Mouse (Mus musculus) adrenal gland, postnatal 25 days (tissue): ENCODE results near the gene 1700017D01Rik. TPM values are rescaled to one million over a fixed set of nuclear protein-coding genes. Genes with fewer than 3 reads are reported as not detected.
"Not testable (repeated sequence)": the region's sequence is repeated elsewhere in the genome, so short reads cannot be mapped to it uniquely, and the experiment has no call there.

Source experiments
- DNase-seq: peaks from one replicate; pipeline ENCODE4 v3.0.0; 2021; ENCODE audit warnings: mixed read lengths
- long read RNA-seq: library from polyadenylated mRNA; stranded (forward); transcript quantifications from one replicate; pipeline ENCODE4 v2.0.0, GENCODE M21; 2021
- total RNA-seq: library from RNA; stranded (reverse); gene quantifications from 2 replicates; pipeline ENCODE4 v1.2.3, GENCODE M21; 2021

Gene 1700017D01Rik
- not detected in 2 replicates for total RNA-seq
- long read RNA-seq: 0 reads

DNA sequence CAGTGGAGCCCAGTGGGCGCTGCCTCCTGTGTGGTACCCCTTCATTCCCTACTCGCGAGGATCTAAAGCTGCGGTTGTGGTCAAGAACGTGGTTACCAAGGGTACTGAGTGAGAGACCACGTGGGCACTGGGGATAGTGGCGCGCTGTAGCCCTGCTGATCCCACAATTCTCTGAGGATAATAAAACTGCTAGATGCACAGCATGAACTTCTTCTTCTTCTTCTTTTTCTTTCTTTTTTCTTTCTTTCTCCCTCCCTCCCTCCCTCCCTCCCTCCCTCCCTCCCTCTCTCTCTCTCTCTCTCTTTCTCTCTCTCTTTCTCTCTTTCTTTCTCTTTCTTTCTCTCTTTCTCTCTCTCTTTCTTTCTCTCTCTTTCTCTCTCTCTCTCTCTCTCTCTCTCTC is at the start of gene 1700017D01Rik:
TSS of gene 1700017D01Rik (minus strand) at position 101 of the 400 bp plus-strand sequence.
- not testable (repeated sequence) for DNase-seq

DNA sequence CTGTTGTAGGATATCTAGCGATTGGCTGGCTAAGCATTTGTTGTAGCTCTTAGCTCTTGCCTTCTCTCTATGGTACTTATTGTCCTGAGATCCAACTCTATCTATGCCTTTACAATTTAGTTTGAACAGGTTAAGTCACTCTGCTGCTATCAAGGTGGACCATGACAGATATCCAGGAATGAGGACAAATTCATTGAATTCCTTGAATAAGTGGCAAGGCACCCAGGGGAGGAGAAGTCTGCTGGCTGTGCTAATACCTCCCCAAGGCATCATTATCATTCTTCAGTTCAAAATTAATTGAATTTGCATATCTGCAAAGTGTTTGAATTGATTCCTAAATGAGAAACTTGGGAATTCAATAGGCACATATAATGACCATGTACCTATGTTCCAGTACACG is 46.8 kb upstream of the 1700017D01Rik start:
- no peak for DNase-seq

DNA sequence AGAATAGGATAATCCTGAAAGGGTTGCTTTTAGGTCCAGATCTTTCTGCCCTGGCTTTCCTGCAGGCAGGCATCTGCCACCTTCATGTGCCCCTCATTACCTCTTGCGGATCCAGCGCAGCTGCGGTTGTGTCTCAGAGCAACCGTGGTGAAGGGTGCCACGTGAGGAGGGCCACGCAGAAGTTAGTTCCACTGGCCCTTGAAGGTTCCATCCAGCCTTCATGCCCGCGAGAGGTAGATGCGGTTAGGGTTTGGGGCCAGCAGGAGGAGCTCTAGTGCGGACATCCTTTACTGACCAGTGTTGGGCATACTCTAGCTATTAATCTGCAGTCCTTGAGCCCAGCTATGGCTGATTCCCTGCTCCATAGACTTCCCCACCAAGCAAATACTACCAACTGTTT is 34.5 kb upstream of the 1700017D01Rik start, which contains the start of gene 1700025F22Rik:
TSS of gene 1700025F22Rik (minus strand) at position 149 of the 400 bp plus-strand sequence.
- DNase-seq: peak; percentile 7

DNA sequence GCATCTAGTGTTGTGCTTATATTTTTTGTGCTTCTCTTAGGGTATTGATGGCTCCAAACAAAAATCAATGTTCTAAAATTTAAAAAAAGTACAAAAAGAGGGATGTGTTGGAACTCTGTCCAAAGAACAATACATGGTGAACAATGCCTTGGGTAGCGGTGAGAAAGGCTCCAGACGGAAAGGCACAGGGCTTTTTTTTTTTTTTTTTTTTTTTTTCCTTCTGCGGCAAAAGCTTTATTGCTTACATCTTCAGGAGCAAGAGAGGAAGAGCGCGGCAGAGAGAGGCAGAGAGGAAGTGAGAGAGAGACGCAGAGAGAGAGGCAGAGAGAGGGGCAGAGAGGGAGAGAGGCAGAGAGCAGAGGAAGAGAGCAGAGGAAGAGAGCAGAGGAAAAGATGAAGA is 27.2 kb upstream of the 1700017D01Rik start:
- not testable (repeated sequence) for DNase-seq

DNA sequence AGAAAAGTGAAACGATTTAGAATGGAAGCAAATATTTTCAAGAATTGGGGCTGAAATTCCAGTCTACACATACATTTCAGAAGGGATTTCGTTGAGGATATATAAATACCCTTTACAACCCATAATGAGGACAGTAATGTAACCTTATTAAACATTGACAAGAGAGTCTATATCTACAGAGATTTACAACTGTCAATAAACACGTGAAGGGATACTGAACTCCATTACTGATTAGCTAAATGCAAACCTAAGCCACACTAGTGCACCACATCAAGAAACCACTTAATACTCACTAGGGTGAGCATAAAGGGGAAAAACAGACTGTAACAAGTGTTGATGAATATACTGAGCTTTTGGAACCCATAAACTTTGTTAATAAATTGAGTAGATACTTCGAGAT is 4.7 kb upstream of the 1700017D01Rik start:
- DNase-seq: no peak

DNA sequence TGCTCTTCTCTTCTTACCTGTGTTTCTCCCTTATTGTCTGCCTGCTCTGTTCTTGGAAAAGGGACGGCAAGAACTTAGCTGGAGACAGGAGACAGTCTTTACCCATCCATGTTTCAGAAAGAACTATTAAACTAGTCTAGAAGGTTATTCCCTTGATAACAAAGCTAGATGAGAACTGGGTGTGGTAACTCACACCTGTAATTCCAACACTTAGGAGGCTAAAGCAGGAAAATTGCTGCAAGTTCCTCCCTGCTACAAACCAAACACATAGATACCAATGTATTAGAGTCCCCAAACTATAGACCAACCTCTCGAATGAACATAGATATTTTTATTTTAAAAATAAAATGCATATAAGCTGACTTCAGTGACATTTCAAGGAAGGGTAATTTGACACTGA is 4.2 kb upstream of the 1700017D01Rik start:
- no peak for DNase-seq

DNA sequence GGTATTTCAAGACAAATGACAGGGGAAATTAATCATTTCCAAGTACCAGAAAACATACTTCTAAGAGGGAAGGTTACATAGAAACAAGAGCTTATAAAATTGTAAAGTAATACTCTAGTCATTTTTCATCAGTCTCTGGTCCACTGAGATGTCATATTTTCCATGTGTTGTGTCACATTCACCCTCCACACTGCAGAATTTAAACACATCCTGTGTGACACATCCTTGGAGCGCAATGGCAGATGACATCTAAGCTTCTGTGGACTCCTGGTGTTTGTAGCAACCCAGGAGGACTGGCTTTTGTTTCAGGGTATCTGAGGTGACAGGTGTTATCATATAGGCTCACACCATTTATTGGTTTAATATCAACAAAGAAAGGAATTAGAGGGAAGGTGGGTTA is 974 bp downstream of the 1700017D01Rik start:
- DNase-seq: no peak

DNA sequence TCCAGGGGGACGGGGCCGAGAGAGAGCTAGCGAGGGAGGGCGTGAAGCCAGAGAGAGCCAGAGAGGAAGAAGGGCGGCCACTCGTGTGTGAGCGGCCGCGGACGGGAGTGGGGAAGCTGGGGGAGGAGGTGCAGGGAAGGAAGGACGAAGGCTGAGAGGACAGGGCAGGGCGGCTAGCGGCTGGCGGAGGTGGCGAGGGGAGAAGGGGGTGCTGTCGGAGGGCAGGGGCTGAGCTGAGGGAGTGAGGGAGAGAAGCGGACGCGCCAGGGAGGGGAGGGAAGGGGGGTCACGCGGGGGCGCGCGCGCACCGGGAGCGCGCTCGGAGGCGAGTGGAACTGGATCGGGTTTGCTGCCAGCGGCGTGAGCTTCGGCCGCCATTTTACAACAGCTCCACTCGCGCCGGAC is 9.7 kb downstream of the 1700017D01Rik start:
- peak; percentile 2 for DNase-seq

DNA sequence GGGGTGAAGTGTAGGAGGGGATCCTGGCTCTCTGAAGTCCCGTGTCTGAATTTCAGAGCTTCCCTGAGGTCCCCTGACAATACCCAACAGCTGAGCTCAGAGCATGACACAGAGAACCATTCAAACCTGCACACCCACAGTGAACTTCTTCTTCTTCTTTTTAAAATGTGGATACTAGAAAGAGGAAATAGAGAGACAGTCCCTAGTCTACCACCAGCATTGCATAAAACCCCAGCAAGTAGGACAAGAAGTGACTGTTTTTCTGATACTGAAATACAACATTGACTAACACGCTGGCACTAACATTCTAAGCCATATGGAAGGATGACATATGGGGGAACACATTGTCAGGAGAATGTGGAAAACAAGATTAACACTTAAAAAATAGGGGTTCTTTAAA is 11.3 kb downstream of the 1700017D01Rik start:
- DNase-seq: no peak

DNA sequence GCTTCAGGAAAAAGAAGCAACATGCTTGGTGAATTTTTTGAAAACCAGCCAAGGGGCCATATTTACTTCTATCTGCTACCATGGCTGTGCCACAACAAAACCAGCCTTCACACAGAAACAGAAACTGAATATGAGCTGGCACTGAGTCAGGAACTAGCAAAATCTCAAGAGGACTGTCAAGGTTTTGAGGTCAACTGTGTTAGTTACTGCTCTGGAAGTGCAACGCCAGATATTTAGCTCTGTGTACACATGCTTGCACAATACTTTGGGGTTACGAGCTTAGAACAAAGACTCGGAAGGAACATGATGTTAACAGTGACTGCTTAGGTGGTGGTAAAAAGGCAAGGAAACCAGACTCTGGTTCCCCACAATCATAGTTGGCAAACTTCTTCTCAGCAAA is 22.9 kb downstream of the 1700017D01Rik start:
- DNase-seq: no peak

DNA sequence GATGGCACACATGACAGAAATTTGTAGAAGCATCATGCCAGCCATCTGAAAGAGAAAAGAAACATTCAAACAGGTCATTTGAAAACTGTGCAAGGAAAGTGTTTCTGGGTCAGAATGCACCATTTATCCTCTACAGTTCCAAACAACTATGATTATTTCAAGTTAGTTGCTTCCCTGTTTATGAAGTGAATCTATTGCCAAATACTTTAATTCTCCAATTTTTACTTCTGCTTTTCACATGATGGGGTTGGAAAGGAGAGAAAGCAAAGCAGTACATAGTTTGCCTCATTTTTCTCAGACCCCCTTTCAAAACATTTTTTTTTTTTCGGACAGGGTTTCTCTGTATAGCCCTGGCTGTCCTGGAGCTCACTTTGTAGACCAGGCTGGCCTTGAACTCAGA is 28.8 kb downstream of the 1700017D01Rik start:
- DNase-seq: no peak

DNA sequence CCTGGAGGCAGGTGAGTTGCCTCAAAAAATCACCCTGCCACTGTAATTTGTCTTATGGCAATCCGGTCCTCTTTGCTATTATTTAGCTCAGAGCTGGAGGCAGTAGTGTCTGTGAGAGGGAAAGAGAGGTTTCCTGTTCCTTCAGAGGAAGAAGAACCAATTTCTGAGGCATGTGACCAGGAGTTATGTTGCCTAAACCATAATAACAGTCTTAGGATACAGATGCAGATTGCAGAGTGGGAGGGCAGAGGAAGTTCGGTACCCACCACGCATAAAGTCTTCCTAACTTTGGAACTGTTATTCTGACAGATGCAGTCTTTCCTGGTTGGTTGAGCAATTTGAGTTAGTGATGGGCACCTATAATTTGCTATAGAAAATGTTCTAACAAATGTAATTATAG is 32.3 kb downstream of the 1700017D01Rik start:
- DNase-seq: no peak

DNA sequence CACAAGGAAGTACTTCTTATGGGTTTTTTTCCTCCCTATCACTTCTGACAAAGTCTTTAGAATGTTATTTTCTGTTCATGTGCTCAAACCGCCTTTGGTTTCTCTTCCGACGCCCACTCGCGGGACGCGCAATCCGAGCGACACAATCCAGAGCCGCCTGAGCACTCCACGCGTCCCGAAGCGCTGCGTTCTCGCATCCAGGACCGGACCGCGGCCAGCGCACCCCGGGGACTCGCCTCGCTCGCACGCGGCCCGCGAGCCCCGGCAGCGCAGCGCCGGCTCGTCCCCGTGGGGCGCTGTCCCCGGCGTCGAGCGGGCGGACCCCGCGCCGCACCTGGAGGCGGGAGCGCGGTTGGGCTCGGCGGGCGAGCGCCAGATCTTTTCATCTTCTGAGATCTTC is 38.5 kb downstream of the 1700017D01Rik start:
- DNase-seq: peak; percentile 1

DNA sequence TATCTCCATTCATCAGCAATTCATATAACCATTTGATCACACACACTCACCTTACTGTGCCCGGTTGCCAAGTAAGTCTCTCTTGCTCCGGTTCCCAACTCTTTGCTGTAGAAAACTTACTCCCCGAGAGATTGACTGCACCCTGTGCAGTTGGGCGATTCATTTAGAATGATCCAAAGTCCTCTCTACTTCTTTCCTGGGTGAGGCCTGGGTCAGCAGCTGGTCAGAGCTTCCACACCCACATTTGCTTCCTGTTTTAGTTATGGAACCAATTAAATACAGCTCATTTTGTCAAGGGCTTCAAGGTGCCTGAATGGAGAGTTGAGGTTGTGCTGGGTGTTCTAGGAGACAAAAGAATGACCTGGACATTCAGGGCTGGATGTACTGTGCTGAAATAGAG is 49.7 kb downstream of the 1700017D01Rik start, which contains the start of gene Ms4a8a:
TSS of gene Ms4a8a (minus strand) at position 169 of the 400 bp plus-strand sequence.
- no peak for DNase-seq

DNA sequence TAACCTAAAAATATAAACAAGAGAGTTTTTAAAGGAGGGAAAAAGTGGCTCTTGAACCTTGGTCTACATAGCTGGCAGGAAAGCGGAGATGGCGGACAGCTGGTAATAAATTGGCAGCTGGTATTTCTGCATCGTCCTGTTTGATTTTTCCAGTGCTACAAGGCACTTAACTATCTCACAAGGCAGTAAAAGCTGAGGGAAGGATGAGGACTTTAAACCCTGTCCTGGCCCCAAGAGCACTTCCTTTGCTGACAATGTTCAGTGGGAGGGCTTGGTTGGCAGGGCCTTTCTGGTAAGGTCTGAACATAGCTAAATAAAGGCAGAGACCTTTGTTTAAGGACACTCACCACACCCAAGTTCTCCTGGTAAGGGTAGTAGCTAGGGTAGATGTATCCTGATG is 60.3 kb downstream of the 1700017D01Rik start:
- DNase-seq: no peak

DNA sequence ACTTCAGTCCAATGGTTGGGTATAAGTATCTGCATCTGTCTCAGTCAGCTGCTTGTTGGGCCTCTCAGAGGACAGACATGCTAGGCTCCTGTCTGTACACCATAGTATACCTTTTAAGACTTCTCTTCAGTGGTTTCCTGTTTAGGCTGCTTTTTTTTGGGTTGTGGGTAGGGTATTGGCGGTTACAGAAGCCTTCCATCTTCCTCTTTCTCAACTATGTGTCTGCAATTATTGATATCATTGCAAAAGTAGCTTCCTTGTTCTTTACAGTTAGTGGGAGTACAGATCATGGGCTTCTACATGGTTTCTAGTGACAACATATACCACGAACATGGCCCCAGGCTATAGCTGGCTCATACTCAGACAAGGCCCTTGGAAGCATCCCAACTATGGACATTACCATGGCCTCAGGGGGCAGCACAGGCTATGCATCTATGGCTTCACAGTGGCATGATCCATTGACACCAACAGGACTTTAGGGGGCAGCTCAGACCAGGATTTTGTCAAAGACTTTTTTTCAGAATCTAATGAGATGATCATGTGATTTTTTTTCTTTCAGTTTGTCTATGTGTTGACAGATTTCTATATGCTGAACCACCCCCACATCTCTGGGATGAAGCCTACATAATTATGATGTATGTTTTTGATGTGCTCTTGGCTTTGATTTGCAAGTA is 65.3 kb downstream of the 1700017D01Rik start:
- no peak for DNase-seq

DNA sequence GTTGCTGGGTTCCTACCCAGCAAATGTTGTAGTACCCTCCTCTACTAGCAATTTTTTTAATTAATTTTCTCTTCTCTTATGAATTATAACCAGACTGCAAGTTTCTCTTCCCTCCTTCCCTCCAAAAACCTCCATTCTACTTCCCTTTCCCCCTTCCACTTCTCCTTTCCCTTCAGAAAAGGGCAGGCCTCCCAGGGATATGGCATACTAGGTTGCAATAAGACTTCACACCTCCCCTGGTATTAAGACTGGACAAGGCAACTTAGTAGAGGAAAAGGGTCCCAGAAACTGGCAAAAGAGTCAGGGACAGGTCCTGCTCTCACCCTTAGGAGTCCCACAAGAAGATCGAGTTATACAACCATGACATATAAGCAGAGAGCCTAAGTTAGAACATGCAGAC is 69.8 kb downstream of the 1700017D01Rik start:
- DNase-seq: no peak

DNA sequence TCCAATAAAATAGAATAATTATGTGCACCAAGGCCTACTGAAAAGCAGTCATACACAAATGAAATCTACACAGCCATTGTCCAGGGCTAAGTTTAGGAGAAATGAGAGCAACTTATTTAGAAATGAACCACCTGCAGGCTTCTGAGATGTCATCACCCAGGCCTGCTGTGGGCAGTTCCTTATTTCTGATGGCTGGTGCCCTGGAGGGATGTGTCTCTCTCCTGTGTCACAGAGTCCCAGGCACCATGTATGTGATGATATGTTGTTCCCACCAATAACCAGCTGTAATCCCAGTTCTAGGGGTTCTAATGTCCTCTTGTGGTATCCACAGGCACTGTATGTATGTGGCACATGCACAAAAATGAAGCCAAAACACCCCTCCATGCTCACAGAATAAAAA is 70.7 kb downstream of the 1700017D01Rik start:
- no peak for DNase-seq

DNA sequence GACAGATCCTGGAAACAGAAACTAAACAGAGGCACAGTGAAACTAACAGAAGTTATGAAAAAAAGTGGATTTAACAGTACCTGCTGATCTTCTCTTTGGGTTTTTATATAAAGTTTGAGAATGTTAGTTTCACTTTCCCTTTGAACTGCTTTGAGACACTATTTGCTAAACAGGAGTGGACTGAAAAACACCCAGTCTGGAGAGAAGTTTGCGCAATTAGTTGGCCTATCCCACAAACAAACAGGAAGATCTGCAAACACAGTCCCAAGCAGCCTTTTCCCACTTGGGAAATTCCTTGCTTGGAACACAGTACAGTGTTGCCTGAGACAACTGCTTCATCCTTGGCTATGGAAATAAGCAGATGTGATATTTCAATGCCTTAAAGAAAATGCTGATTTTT is 75.0 kb downstream of the 1700017D01Rik start:
- not testable (repeated sequence) for DNase-seq

DNA sequence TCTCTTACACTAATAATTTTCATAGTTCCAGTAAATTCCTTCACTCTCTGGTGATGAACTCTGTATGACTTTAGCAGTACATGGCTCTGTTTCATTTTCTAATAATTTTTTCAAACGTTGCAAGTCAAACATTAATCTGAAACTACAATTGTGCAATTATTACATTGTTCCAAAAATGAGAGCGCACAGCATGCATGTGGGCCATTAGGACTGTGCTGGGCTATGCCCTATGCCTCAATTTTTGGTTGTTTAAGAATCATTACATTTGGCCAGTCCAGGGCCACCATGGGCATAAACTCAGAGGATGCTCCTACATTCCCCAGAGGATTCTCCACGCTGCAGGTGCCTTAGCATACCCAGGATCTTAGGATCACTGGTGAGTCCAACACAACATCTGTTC is 77.4 kb downstream of the 1700017D01Rik start:
- no peak for DNase-seq

DNA sequence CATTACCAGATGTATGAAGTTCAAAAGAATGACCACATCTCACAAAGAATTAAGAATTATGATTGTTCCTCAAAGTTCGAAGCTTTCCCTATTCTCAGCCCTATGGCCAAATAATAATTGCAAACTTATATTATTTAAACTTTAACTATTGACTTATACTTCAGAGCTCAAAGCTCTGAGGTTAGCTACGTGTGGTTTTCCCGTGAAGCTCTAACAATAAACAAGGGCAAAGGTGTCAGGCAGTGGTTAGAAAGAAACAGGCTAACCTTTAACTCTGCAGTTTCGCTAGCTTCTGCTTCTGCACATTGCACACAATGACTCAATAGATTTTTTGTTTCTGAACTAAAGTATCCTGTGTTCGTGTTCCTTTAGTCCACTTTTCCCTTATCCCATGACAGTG is 77.8 kb downstream of the 1700017D01Rik start:
- DNase-seq: no peak

DNA sequence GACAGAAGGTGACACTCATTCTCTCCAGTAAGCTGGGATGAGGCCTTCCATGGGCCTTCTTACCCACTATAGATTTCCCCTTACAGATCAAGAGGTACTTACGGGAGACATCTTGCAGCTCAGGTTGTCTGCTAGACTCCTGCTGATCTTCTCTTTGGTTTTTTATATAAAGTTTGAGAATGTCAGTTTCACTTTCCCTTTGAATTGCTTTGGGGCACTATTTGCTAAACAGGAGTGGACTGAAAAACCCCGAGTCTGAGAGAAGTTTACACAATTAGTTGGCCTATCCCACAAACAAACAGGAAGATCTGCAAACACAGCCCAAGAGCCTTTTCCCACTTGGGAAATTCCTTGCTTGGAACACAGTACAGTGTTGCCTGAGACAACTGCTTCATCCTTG is 80.4 kb downstream of the 1700017D01Rik start:
- no peak for DNase-seq

DNA sequence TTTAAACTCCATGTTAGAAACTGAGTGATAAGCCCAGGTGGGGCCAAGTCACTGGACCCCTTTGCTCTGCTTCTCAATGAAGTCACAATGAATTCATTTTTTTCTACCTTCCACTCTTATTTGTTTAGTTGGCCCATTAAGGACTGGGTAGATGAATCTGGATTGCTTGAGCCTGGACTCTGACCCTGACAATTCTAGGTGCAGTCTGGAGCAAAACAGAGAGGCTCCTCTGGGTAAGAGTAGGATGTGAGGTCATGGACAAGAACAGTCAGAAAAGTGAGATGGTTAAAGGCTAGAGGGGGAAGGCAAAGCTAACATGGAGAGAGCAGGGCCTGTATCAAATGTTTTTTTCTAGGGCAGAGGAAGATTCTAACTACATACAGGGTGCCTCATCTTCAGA is 81.2 kb downstream of the 1700017D01Rik start:
- no peak for DNase-seq

DNA sequence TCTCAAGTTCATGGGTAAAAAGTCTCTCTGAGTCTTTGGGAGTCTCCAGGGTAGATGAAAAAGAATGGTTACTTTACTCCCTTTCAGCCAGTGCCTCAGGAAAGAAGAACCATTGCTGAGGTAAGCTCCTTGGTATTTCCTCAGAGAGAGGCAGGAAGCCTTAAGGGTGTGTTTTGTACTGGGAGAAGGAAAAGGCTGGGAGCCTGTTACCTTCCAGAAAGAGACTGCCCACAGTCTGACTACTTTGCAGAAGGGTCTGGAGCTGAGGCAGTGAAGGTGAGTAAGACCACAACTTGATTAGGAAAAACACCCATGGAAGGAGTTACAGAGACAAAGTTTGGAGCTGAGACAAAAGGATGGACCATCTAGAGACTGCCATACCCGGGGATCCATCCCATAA is 82.2 kb downstream of the 1700017D01Rik start:
- DNase-seq: no peak

DNA sequence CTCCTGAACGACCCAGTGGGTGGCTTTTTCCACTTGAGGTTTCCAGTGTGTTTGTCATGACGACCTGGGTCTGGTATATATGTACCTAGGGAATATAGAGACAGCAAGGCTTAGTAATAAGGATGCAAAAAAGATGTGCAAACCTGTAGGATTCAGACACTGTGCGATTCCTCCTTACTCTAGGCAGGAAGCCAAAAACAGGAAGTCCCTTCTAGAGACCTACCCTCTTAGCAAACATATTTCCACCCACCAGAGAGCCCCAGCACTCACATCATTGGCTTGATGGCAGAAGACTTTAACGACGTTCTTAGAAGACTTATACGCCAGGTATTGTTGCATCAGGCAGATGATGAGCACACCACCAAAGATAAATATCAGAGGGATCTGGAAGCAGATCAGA is 82.7 kb downstream of the 1700017D01Rik start:
- no peak for DNase-seq
